Mouse (Mus musculus): Measurements from ENCODE around the gene Hnrnpul1. TPM values are rescaled to one million over a fixed set of nuclear protein-coding genes. Genes with fewer than 3 reads are reported as not detected.

Gene Hnrnpul1
- total RNA-seq, 1 experiment, result 67.1 TPM

- H3K9ac ChIP-seq (ENCODE audit: insufficient read depth, low read depth, low read length, poor library complexity, severe bottlenecking), result no peak overlapping the region; the same call in 1 of the 2 replicates
- no peak overlapping the region for H3K27ac ChIP-seq (ENCODE audit: insufficient read depth, low read depth, low read length, poor library complexity, severe bottlenecking)
- peaks cover 3 to 20% of the 10 kb centered on the region in 2 experiments; a peak in 1 of 4 replicates for H3K4me1 ChIP-seq (ENCODE audit: control insufficient read depth in 2 of 2, insufficient read depth in 2 of 2, low read length in 2 of 2, poor library complexity in 1 of 2)
- no peak overlapping the region; a peak in 2 of 4 replicates for H3K4me3 ChIP-seq (ENCODE audit: insufficient read depth in 1 of 2, low read depth in 1 of 2, low read length in 2 of 2, poor library complexity in 1 of 2, severe bottlenecking in 1 of 2)
- in situ Hi-C loops (cut with MboI; ENCODE audit: low sequenced_read_pairs in 2 of 2, unreplicated experiment in 2 of 2), result no loop called here
- peaks cover 28% of the 10 kb centered on the region; the same call in 1 of the 2 replicates for H3K36me3 ChIP-seq (ENCODE audit: control insufficient read depth, insufficient read depth, low read length, poor library complexity, severe bottlenecking)
- DNase-seq (ENCODE audit: low read depth, low spot score), result no peak
- TF ChIP-seq ZC3H11A (IDR thresholded peaks at IDR 0.05; ENCODE audit: borderline replicate concordance, low read depth, low read length) (no peak), CHD2 (IDR thresholded peaks at IDR 0.05; ENCODE audit: low read depth, low read length) (no peak), MAFK (IDR thresholded peaks at IDR 0.05; ENCODE audit: insufficient read depth, low read depth, low read length) (no peak), HCFC1 (IDR thresholded peaks at IDR 0.05; ENCODE audit: borderline replicate concordance, insufficient read depth, low read length) (no peak), ZNF384 (IDR thresholded peaks at IDR 0.05; ENCODE audit: low read depth, low read length) (no peak)
- no peaks in the 10 kb centered on the region for H3K9me3 ChIP-seq (ENCODE audit: control insufficient read depth, insufficient read depth, low read depth, low read length)
These were observed 43.9 kb downstream of the Hnrnpul1 start for GRCm38 (mm10) chr7:25710519-25711130.

DNA sequence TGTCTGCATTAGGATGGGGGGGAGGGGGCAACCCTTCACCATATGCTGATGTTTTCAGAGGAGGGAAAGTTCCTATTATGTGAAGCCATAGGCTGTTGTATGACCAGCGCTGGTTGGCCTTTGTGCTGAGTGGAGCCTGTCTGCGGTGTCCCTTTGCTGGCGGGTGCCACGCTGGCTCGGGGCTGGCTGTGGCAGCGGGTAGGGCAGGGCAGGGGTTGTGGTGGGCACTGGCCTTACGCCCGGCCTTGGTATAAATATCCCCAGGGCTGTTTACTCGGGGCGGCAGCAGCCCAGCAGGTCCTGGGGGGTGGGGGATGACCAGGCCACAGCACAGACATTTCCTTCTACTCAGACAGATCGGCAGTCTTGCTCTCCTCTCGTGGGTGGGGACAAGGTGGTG, 44.6 kb downstream of the Hnrnpul1 start:
- Histone ChIP-seq H3K36me3 (ENCODE audit: control insufficient read depth, insufficient read depth, low read length, poor library complexity, severe bottlenecking) (peaks cover 21% of the 10 kb centered on the region; the same call in 1 of the 2 replicates), H3K4me1 (ENCODE audit: control insufficient read depth in 2 of 2, insufficient read depth in 2 of 2, low read length in 2 of 2, poor library complexity in 1 of 2) (peaks cover 3 to 23% of the 10 kb centered on the region in 2 experiments; a peak in 1 of 4 replicates), H3K27ac (ENCODE audit: insufficient read depth, low read depth, low read length, poor library complexity, severe bottlenecking) (no peak overlapping the region), H3K9me3 (ENCODE audit: control insufficient read depth, insufficient read depth, low read depth, low read length) (no peaks in the 10 kb centered on the region), H3K4me3 (ENCODE audit: insufficient read depth in 1 of 2, low read depth in 1 of 2, low read length in 2 of 2, poor library complexity in 1 of 2, severe bottlenecking in 1 of 2) (peak overlapping the region; percentile 27 to 29; a peak in 2 of 4 replicates), H3K9ac (ENCODE audit: insufficient read depth, low read depth, low read length, poor library complexity, severe bottlenecking) (no peak overlapping the region)
- in situ Hi-C loops (cut with MboI; ENCODE audit: low sequenced_read_pairs in 2 of 2, unreplicated experiment in 2 of 2), result no loop called here
- no peak for DNase-seq (ENCODE audit: low read depth, low spot score)
- TF ChIP-seq CHD2 (IDR thresholded peaks at IDR 0.05; ENCODE audit: low read depth, low read length) (no peak), MAFK (IDR thresholded peaks at IDR 0.05; ENCODE audit: insufficient read depth, low read depth, low read length) (no peak), HCFC1 (IDR thresholded peaks at IDR 0.05; ENCODE audit: borderline replicate concordance, insufficient read depth, low read length) (no peak), ZC3H11A (IDR thresholded peaks at IDR 0.05; ENCODE audit: borderline replicate concordance, low read depth, low read length) (no peak), ZNF384 (IDR thresholded peaks at IDR 0.05; ENCODE audit: low read depth, low read length) (no peak)

DNA sequence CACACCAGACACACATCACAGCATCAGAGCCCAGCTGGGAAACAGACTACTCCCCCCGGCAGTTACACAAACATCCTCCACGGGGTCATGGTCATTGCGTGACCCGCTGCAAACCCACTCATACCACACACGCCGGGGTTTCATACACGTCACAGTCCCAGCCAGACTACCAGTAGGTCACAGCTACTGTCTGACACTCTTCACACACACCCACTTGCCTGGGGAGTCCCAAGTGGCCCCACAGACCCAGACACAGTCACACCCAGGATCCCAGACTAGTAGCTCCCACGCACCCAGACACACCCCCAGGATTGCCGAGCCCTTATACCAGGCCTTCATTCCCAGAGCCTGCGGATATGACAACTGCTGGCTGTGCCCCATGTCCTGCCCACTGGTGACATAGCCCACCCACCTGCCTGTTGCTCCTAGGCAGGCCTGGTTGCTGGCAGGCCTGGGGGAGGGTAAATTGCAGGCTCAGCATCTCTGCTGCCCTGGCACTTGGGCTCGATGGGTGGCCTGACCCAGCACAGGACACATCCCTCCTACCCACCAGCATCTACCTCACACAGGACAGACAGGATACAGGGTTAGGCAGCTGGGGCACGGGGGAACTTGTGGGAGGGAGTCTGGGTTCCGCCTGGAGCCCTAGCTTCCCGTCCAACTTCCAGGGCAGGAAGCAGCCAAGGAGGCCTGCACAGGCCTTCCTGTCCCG, 46.8 kb downstream of the Hnrnpul1 start:
- Histone ChIP-seq H3K4me3 (ENCODE audit: insufficient read depth in 1 of 2, low read depth in 1 of 2, low read length in 2 of 2, poor library complexity in 1 of 2, severe bottlenecking in 1 of 2) (peak overlapping the region in 1 of 2 experiments; percentile 24; a peak in 1 of 4 replicates), H3K9ac (ENCODE audit: insufficient read depth, low read depth, low read length, poor library complexity, severe bottlenecking) (peak overlapping the region; percentile 27), H3K9me3 (ENCODE audit: control insufficient read depth, insufficient read depth, low read depth, low read length) (no peaks in the 10 kb centered on the region), H3K4me1 (ENCODE audit: control insufficient read depth in 2 of 2, insufficient read depth in 2 of 2, low read length in 2 of 2, poor library complexity in 1 of 2) (peaks cover 3 to 26% of the 10 kb centered on the region in 2 experiments; a peak in 1 of 4 replicates), H3K27ac (ENCODE audit: insufficient read depth, low read depth, low read length, poor library complexity, severe bottlenecking) (no peak overlapping the region), H3K36me3 (ENCODE audit: control insufficient read depth, insufficient read depth, low read length, poor library complexity, severe bottlenecking) (0 out of 2 replicates have a peak, but pooled peaks cover 2% of the 10 kb centered on the region)
- in situ Hi-C loops (cut with MboI; ENCODE audit: low sequenced_read_pairs in 2 of 2, unreplicated experiment in 2 of 2), result no loop called here
- DNase-seq (ENCODE audit: low read depth, low spot score), result no peak
- TF ChIP-seq MAFK (IDR thresholded peaks at IDR 0.05; ENCODE audit: insufficient read depth, low read depth, low read length) (peak; percentile 61; the same call in 1 of the 2 replicates), ZNF384 (IDR thresholded peaks at IDR 0.05; ENCODE audit: low read depth, low read length) (no peak), CHD2 (IDR thresholded peaks at IDR 0.05; ENCODE audit: low read depth, low read length) (no peak), ZC3H11A (IDR thresholded peaks at IDR 0.05; ENCODE audit: borderline replicate concordance, low read depth, low read length) (no peak), HCFC1 (IDR thresholded peaks at IDR 0.05; ENCODE audit: borderline replicate concordance, insufficient read depth, low read length) (no peak)

GRCm38 (mm10) chr7:25706578-25707170, 47.9 kb downstream of the Hnrnpul1 start:
- Histone ChIP-seq H3K36me3 (ENCODE audit: control insufficient read depth, insufficient read depth, low read length, poor library complexity, severe bottlenecking) (no peaks in the 10 kb centered on the region), H3K4me3 (ENCODE audit: insufficient read depth in 1 of 2, low read depth in 1 of 2, low read length in 2 of 2, poor library complexity in 1 of 2, severe bottlenecking in 1 of 2) (no peak overlapping the region), H3K9ac (ENCODE audit: insufficient read depth, low read depth, low read length, poor library complexity, severe bottlenecking) (no peak overlapping the region), H3K27ac (ENCODE audit: insufficient read depth, low read depth, low read length, poor library complexity, severe bottlenecking) (no peak overlapping the region), H3K4me1 (ENCODE audit: control insufficient read depth in 2 of 2, insufficient read depth in 2 of 2, low read length in 2 of 2, poor library complexity in 1 of 2) (peaks cover 3 to 26% of the 10 kb centered on the region in 2 experiments; a peak in 1 of 4 replicates), H3K9me3 (ENCODE audit: control insufficient read depth, insufficient read depth, low read depth, low read length) (no peaks in the 10 kb centered on the region)
- no peak for TF ChIP-seq HCFC1 (IDR thresholded peaks at IDR 0.05; ENCODE audit: borderline replicate concordance, insufficient read depth, low read length)
- TF ChIP-seq ZC3H11A (IDR thresholded peaks at IDR 0.05; ENCODE audit: borderline replicate concordance, low read depth, low read length), result no peak
- no peak for TF ChIP-seq MAFK (IDR thresholded peaks at IDR 0.05; ENCODE audit: insufficient read depth, low read depth, low read length)
- no peak for TF ChIP-seq ZNF384 (IDR thresholded peaks at IDR 0.05; ENCODE audit: low read depth, low read length)
- TF ChIP-seq CHD2 (IDR thresholded peaks at IDR 0.05; ENCODE audit: low read depth, low read length), result no peak
- in situ Hi-C loops (cut with MboI; ENCODE audit: low sequenced_read_pairs in 2 of 2, unreplicated experiment in 2 of 2), result no loop called here
- DNase-seq (ENCODE audit: low read depth, low spot score), result no peak

Data from ES-E14 (cell line).